Mouse (Mus musculus) liver, embryonic 11.5 days (tissue): ENCODE data around the gene Sh2d5. TPM values are rescaled to one million over a fixed set of nuclear protein-coding genes. Genes with fewer than 3 reads are reported as not detected.

Experiments
- ATAC-seq: fragments of 200-750 bp; cut with Nextera tagmentation; replicated peaks from 2 replicates; pipeline ENCODE4 v1.8.0; 2017; ENCODE audit warnings: moderate number of reproducible peaks, mild to moderate bottlenecking, moderate TSS enrichment, moderate library complexity; ENCODE audit not compliant: low FRiP score
- DNase-seq: peaks from one replicate; pipeline ENCODE4 v3.0.0-alpha.2; 2017; ENCODE audit warnings: low spot score
- H3K27ac ChIP-seq: fragments of 300-500 bp; sonication (generic); 2 replicates; pipeline ENCODE4 v1.5.1; 2014; ENCODE audit warnings: mild to moderate bottlenecking, low read depth, low read length, control low read depth
- H3K27me3 ChIP-seq: fragments of 300-500 bp; sonication (generic); replicated peaks from 2 replicates; pipeline ENCODE4 v1.6.1; 2014; ENCODE audit warnings: low read length, mixed read lengths; ENCODE audit not compliant: control insufficient read depth, insufficient read depth
- H3K36me3 ChIP-seq: fragments of 300-500 bp; sonication (generic); 2 replicates; pipeline ENCODE4 v1.6.1; 2014; ENCODE audit warnings: mild to moderate bottlenecking, low read length, moderate library complexity, mixed read lengths; ENCODE audit not compliant: control insufficient read depth, insufficient read depth
- H3K4me1 ChIP-seq: fragments of 300-500 bp; sonication (generic); replicated peaks from 2 replicates; pipeline ENCODE4 v1.6.1; 2014; ENCODE audit warnings: low read length, mixed read lengths; ENCODE audit not compliant: control insufficient read depth, insufficient read depth
- H3K4me2 ChIP-seq: fragments of 300-500 bp; sonication (generic); 2 replicates; pipeline ENCODE4 v1.6.1; 2014; ENCODE audit warnings: mild to moderate bottlenecking, control low read depth, moderate library complexity
- H3K4me3 ChIP-seq: fragments of 300-500 bp; sonication (generic); 2 replicates; pipeline ENCODE4 v1.5.1; 2014; ENCODE audit warnings: low read depth, low read length, control low read depth
- H3K9ac ChIP-seq: fragments of 300-500 bp; sonication (generic); 2 replicates; pipeline ENCODE4 v1.6.1; 2014; ENCODE audit warnings: low read depth, low read length, control low read depth
- H3K9me3 ChIP-seq: fragments of 300-500 bp; sonication (generic); 2 replicates; pipeline ENCODE4 v1.6.1; 2016; ENCODE audit warnings: low read length, inconsistent platforms, mixed read lengths; ENCODE audit not compliant: control insufficient read depth
- WGBS: fragments of 180-500 bp; shearing (Covaris S2); extraction: QIAGEN DNeasy Blood & Tissue Kit; methylation state at CpG from one replicate; pipeline ENCODE4 v1.1.7; 2014; 5-methylcytosine and 5-hydroxymethylcytosine counted together
- polyA plus RNA-seq: library from polyadenylated mRNA; unstranded; fragments of >200 nt; fragmentation: Nextera tagmentation; extraction: Ambion mirVana; gene quantifications from 2 replicates; pipeline ENCODE4 v1.2.1, GENCODE M21; 2014

The Sh2d5 gene
- polyA plus RNA-seq, result 0.81 and 0.99 TPM in 2 replicates

DNA sequence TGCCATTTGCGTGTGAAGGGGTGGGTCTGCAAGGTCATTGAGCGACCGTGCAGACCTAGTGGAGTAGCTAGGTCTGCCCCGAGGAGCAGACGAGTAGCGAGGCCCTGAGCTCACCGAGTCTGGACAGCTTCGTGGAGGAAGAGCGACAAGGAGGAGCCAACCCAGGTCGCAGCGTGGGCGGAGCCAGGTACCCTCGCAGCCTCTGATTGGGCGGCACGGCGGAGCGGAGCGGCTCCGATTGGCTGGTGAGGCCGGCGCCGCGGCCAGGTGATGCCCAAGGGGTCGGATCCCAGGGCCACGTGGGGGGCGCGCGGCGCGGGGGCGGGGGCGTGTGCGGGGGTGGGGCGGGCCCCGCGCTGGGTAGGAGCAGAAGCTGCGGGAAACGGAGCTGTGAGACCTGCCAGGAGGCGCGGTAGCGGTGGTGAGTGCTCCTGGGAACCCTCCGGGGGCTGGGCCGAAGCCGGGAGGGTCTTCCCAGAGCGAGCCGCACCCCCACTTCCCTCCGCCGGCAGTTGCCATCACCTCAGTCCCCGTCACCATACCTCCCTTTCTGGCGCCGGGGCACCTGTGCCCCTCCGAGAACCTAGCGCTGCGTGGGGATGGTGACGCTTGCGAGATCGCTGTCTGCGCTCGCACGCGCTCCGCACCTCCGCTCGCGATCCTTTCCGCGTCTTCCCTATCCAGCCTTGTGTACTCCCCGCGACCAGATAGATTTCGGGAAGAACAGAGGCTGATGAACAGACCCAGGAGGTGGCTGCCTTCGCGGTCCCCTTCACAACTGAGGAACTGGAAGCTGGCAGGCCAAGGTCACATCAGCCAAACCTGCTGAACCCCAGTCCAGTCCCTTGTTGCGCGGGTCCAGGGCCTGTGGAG lies at the start of gene Sh2d5, which contains the start of gene Kif17:
Sh2d5 (plus strand) TSS at position 316 of the 873 bp plus-strand sequence.
Kif17 (plus strand) TSS at position 348 of the 873 bp plus-strand sequence.
- Histone ChIP-seq H3K27me3 (peaks cover 48% of the 10 kb centered on the region), H3K4me1 (peaks cover 26% of the 10 kb centered on the region), H3K4me3 (peak within 1 kb of the TSS; percentile 56), H3K36me3 (peaks cover 4% of the 10 kb centered on the region; the same call in 1 of the 2 replicates), H3K9ac (no peak within 1 kb of the TSS), H3K4me2 (peak within 1 kb of the TSS; percentile 99), H3K27ac (no peak within 1 kb of the TSS), H3K9me3 (no peaks in the 10 kb centered on the region)
- DNase-seq (peak; percentile 83), ATAC-seq (peak; percentile 89)
- under 1% methylated on average over 68 of the region's 74 CpGs for WGBS

- WGBS, result 82% methylated on average over 3 of the region's 3 CpGs
- no peak overlapping the region for H3K9ac ChIP-seq
- H3K27me3 ChIP-seq, result no peaks in the 10 kb centered on the region
- peaks cover 46% of the 10 kb centered on the region for H3K36me3 ChIP-seq
- no peak for ATAC-seq
- H3K9me3 ChIP-seq, result no peaks in the 10 kb centered on the region
- no peak overlapping the region for H3K4me2 ChIP-seq
- H3K27ac ChIP-seq, result no peak overlapping the region
- no peak for DNase-seq
- H3K4me1 ChIP-seq, result no peaks in the 10 kb centered on the region
- no peak overlapping the region for H3K4me3 ChIP-seq
Observed at GRCm38 (mm10) chr4:138200769-138201168, 49.4 kb upstream of the Sh2d5 start.

GRCm38 (mm10) chr4:138201696-138202095 lies 48.5 kb upstream of the Sh2d5 start:
- H3K27ac ChIP-seq, result no peak overlapping the region
- no peak overlapping the region for H3K4me3 ChIP-seq
- H3K36me3 ChIP-seq, result peaks cover 41% of the 10 kb centered on the region
- DNase-seq (no peak), ATAC-seq (no peak)
- H3K9ac ChIP-seq, result no peak overlapping the region
- WGBS, result 84% methylated on average over 9 of the region's 9 CpGs
- no peaks in the 10 kb centered on the region for H3K27me3 ChIP-seq
- H3K4me2 ChIP-seq, result no peak overlapping the region
- no peaks in the 10 kb centered on the region for H3K4me1 ChIP-seq
- no peaks in the 10 kb centered on the region for H3K9me3 ChIP-seq

DNA sequence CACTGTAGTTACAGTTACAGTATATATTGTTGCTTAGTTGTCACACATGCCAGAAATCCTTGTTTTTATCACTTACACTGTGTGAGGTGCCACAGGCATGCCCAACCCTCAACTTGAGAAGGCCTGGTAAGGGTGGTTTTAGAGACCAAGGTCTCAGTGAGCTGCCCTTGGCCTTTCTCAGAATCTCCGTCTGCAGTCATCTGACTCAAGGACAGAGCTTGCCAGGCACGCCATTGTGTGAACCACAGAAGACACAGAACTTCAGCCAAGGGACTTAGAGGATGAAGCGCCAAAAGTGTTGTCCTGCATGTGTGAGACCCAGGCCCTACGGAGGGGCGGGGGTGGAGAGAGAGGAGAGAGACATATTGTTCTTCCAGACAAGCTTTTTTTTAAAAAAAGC lies 40.1 kb upstream of the Sh2d5 start:
- no peak for ATAC-seq
- 84% methylated on average over 5 of the region's 5 CpGs for WGBS
- no peak overlapping the region for H3K9ac ChIP-seq
- H3K9me3 ChIP-seq, result no peaks in the 10 kb centered on the region
- H3K4me2 ChIP-seq, result no peak overlapping the region
- H3K27ac ChIP-seq, result no peak overlapping the region
- no peaks in the 10 kb centered on the region for H3K4me1 ChIP-seq
- H3K36me3 ChIP-seq, result peaks cover 10% of the 10 kb centered on the region; the same call in 1 of the 2 replicates
- H3K4me3 ChIP-seq, result no peak overlapping the region
- H3K27me3 ChIP-seq, result no peaks in the 10 kb centered on the region
- DNase-seq, result no peak

DNA sequence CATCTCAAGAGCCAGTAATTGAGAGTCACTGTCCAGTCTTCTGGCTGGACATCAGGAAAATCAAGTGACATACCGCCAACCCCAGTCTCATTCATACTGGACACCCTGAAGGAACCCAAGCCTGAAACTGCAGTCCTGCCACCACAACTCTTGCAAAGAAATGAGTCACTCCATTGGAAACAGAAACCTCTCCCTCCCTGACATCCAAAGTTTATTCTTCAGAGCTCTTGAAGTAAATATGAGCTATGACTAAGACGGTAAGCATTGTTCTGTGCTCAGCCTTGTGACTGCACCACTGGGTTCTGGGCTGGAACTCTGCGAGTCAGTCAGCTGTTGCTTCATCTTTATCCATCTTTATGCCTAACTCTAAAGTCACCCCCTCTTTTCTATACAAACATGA lies 36.3 kb upstream of the Sh2d5 start:
- Histone ChIP-seq H3K9me3 (no peaks in the 10 kb centered on the region), H3K4me2 (no peak overlapping the region), H3K9ac (no peak overlapping the region), H3K4me1 (peaks cover 12% of the 10 kb centered on the region), H3K27me3 (no peaks in the 10 kb centered on the region), H3K36me3 (peaks cover 4% of the 10 kb centered on the region; the same call in 1 of the 2 replicates), H3K27ac (no peak overlapping the region), H3K4me3 (no peak overlapping the region)
- DNase-seq, result no peak
- WGBS, result 83% methylated on average over 3 of the region's 3 CpGs
- no peak for ATAC-seq

DNA sequence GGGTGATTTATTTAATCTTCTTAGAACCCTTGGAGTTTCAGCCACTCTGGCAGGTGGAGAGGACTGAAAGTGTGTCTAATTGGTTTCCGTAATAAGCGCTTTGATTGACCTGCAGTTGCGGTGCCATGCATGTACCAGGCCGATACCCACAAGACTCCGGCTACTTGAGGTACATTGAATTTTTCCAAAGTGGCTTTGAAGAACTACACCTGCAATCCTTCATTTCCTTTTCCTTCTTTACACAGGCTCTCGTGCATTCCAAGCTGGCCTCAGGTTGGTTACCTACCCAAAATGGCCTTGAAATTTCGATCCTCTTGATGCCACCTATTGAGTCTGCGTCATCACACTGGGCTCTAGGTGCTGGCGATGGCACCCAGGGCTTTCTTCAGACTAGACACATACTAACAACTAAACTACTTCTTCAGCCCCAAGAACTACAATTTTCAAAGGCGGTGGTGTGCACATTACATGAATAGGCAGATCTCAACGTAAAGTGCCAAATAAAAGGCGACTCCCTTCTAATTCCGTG lies 34.5 kb upstream of the Sh2d5 start:
- H3K9me3 ChIP-seq, result no peaks in the 10 kb centered on the region
- DNase-seq (peak; percentile 40), ATAC-seq (no peak)
- WGBS, result 49% methylated on average over 13 of the region's 13 CpGs
- no peaks in the 10 kb centered on the region for H3K27me3 ChIP-seq
- peaks cover 29% of the 10 kb centered on the region for H3K4me1 ChIP-seq
- H3K4me2 ChIP-seq, result peak overlapping the region; percentile 91
- H3K9ac ChIP-seq, result peak overlapping the region; percentile 95
- peak overlapping the region; percentile 97 for H3K4me3 ChIP-seq
- no peaks in the 10 kb centered on the region for H3K36me3 ChIP-seq
- H3K27ac ChIP-seq, result peak overlapping the region; percentile 95

DNA sequence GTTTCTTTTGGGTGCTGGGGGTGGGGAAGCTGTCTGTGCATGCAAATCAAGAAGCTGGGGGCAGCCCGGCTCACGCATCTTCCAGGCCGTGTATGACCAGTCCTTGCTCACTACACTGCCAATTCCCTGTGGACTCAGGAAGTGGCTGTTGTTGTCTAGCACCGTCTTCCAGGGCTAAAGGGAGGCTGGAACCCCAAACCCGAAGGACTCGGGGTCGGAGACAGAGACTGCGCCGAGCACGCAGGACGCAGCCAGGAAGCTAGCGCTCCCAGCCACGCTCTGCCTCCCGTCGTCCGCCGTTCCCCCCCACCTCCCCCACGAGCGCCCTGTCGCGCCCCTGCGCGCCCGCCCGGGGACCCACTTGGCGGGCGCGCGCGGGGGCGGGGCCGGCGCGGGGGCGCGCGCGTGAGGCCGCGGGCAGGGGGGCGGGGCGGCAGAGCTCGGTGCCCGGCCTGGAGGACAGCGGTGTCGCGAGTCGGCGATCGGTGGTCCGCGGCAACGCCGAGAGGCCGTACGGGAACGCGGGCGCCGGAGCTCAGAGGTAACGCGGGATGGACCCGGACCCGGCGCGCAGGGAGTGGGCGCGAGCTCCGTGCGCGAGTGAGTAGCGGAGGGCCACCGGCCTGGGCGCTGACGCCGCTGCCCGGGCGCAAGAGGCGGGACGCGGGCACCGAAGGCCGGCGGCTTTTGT lies 33.9 kb upstream of the Sh2d5 start, which contains the start of gene Hp1bp3:
Hp1bp3 (plus strand) TSS at position 97 of the 691 bp plus-strand sequence.
- H3K36me3 ChIP-seq, result no peaks in the 10 kb centered on the region
- DNase-seq (peak; percentile 86), ATAC-seq (peak; percentile 49)
- H3K4me2 ChIP-seq, result peak within 1 kb of the TSS; percentile 91
- peak within 1 kb of the TSS; percentile 95 for H3K27ac ChIP-seq
- H3K4me1 ChIP-seq, result peaks cover 35% of the 10 kb centered on the region
- peak within 1 kb of the TSS; percentile 97 for H3K9ac ChIP-seq
- WGBS, result under 1% methylated on average over 81 of the region's 84 CpGs
- H3K4me3 ChIP-seq, result peak within 1 kb of the TSS; percentile 97
- no peaks in the 10 kb centered on the region for H3K9me3 ChIP-seq
- H3K27me3 ChIP-seq, result no peaks in the 10 kb centered on the region

GRCm38 (mm10) chr4:138216891-138217392 lies 33.3 kb upstream of the Sh2d5 start:
- Histone ChIP-seq H3K4me1 (peaks cover 37% of the 10 kb centered on the region), H3K27me3 (no peaks in the 10 kb centered on the region), H3K4me2 (peak overlapping the region; percentile 91), H3K9me3 (no peaks in the 10 kb centered on the region), H3K9ac (peak overlapping the region; percentile 97), H3K27ac (peak overlapping the region; percentile 95), H3K36me3 (0 out of 2 replicates have a peak, but pooled peaks cover 2% of the 10 kb centered on the region), H3K4me3 (peak overlapping the region; percentile 97)
- ATAC-seq, result peak; percentile 95
- DNase-seq, result peak; percentile 99
- WGBS, result under 1% methylated on average over 63 of the region's 68 CpGs
